Mouse (Mus musculus) B cell, adult 2 months (primary cell): ENCODE measurements around the gene Tmem86a.
A peak's percentile ranks its signal among the peaks of the same experiment; 100 is the strongest.

Experiments
- DNase-seq, 2 experiments: peaks; one replicate each; pipeline ENCODE4 v3.0.0; 2022

Gene Tmem86a

GRCm38 (mm10) chr7:47077451-47077850 is 27.1 kb downstream of the Tmem86a start:
- peak; percentile 71 to 74 for DNase-seq

GRCm38 (mm10) chr7:47080868-47081267 is 30.5 kb downstream of the Tmem86a start:
- DNase-seq: no peak

GRCm38 (mm10) chr7:47081277-47081676 is 30.9 kb downstream of the Tmem86a start:
- peak; percentile 69 to 72 for DNase-seq

- no peak for DNase-seq
Measured at GRCm38 (mm10) chr7:47085075-47085474, 34.7 kb downstream of the Tmem86a start.

- no peak for DNase-seq
Measured at GRCm38 (mm10) chr7:47093935-47094334, 43.5 kb downstream of the Tmem86a start.

- DNase-seq: no peak
Measured at GRCm38 (mm10) chr7:47094969-47095368, 44.6 kb downstream of the Tmem86a start.

GRCm38 (mm10) chr7:47098044-47098443 is 47.6 kb downstream of the Tmem86a start:
- DNase-seq: no peak

GRCm38 (mm10) chr7:47099306-47099705 is 48.9 kb downstream of the Tmem86a start:
- no peak for DNase-seq

- no peak for DNase-seq
Measured at GRCm38 (mm10) chr7:47100615-47101014, 50.2 kb downstream of the Tmem86a start.

GRCm38 (mm10) chr7:47102970-47103369 is 52.6 kb downstream of the Tmem86a start:
- DNase-seq: no peak

- peak; percentile 81 to 83 for DNase-seq
Measured at GRCm38 (mm10) chr7:47103671-47104414, 53.4 kb downstream of the Tmem86a start.
